Mouse (Mus musculus): ENCODE measurements around the gene Acp4. TPM values are rescaled to one million over a fixed set of nuclear protein-coding genes. Genes with fewer than 3 reads are reported as not detected.
A peak's percentile ranks its signal among the peaks of the same experiment; 100 is the strongest.

The Acp4 gene
- polyA plus RNA-seq, 1 experiment from 2014 or later = not detected

DNA sequence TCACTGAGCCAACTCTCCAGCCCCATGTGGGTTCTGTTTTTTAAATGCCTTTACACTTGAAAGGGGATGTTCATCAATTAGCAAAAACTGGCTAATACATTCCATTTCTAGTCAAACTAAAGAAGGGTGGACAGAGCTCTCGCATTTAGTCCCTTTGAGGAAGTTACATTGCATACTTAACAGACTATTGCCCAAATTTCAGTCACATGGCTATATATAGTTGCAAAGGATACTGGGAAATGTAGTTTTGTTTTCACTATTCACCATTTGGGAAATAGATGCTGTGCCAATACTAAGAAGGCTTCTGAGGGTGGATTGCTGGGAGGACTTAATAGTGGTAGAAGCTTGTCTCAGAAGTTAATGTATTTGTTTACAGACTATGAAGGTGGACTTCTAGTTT is 23.8 kb upstream of the Acp4 start:
- ATAC-seq (ENCODE audit: borderline replicate concordance, extremely low read depth, low FRiP score, low TSS enrichment) = no peak
- H3K27ac ChIP-seq = no peak overlapping the region
- H3K36me3 ChIP-seq = no peaks in the 10 kb centered on the region
- H3K4me1 ChIP-seq = no peaks in the 10 kb centered on the region
- no peak overlapping the region for H3K4me2 ChIP-seq
- WGBS = 47% methylated on average over 1 of the region's 1 CpGs
- no peaks in the 10 kb centered on the region for H3K27me3 ChIP-seq
- no peaks in the 10 kb centered on the region for H3K9me3 ChIP-seq
- H3K9ac ChIP-seq = no peak overlapping the region
- no peak overlapping the region for H3K4me3 ChIP-seq

DNA sequence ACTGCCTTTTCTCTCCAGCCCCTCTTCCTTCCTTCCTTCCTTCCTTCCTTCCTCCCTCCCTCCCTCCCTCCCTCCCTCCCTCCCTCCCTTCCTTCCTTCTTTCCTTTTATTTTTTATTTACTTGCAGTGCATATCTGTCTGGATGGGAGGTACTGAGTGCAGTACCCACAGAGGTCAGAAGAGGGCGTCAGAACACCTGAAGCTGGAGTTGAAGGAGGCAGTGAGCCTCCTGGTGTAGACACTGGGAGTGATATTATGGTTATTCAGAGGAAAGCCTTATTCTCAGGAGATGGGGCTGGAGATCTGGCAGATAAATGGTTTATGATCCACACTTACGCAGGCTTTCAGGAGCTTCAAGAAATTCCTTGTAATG is 20.1 kb upstream of the Acp4 start:
- H3K4me3 ChIP-seq = no peak overlapping the region
- no peak overlapping the region for H3K9ac ChIP-seq
- ATAC-seq (ENCODE audit: borderline replicate concordance, extremely low read depth, low FRiP score, low TSS enrichment) = no peak
- no peak overlapping the region for H3K27ac ChIP-seq
- no peaks in the 10 kb centered on the region for H3K36me3 ChIP-seq
- no peak overlapping the region for H3K4me2 ChIP-seq
- H3K27me3 ChIP-seq = peaks cover 18% of the 10 kb centered on the region
- no peaks in the 10 kb centered on the region for H3K4me1 ChIP-seq
- H3K9me3 ChIP-seq = no peaks in the 10 kb centered on the region
- WGBS = 45% methylated on average over 2 of the region's 2 CpGs

DNA sequence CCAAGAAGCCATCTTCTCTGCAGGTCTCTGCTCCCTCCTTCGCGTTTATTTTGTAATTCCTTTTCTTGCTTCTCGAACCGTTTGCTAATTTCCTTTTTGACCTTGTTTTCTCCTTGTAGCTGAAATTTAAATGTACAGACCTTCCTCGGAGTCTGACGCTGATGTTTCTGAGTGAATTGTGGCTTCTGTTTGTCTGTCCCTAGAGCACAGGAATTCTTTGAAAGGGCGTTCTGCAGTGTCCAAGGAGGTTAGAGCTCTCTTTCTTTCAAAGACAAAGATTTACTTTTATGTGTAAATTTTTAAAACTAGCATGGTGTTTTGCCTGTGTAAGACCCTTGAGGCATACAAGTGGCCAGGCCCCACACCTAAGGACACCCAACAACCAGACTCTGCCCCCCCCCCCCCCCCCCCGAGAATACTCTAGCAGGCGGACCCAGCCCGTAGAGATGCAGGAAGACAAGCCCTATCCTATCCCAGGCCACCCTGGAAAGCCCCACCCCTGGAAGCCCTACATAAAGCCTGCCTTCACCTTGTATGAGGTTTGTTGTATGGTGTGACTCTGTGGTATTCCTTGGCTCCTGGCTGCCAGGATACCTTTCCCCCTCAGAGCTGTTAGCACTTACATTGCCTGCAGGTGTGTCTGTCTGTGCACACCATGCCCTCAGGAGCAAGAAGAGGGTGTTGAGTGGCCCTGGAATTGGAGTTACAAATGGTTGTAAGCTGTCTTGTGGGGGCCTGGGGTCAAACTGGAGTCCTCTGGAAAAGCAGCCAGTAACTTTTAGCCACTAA is 19.5 kb upstream of the Acp4 start:
- Histone ChIP-seq H3K27ac (no peak overlapping the region), H3K4me2 (no peak overlapping the region), H3K36me3 (no peaks in the 10 kb centered on the region), H3K9ac (no peak overlapping the region), H3K4me1 (no peaks in the 10 kb centered on the region), H3K9me3 (no peaks in the 10 kb centered on the region), H3K4me3 (no peak overlapping the region), H3K27me3 (peaks cover 18% of the 10 kb centered on the region)
- whole genome bisulfite sequencing = 63% methylated on average over 8 of the region's 10 CpGs
- no peak for ATAC-seq (ENCODE audit: borderline replicate concordance, extremely low read depth, low FRiP score, low TSS enrichment)

DNA sequence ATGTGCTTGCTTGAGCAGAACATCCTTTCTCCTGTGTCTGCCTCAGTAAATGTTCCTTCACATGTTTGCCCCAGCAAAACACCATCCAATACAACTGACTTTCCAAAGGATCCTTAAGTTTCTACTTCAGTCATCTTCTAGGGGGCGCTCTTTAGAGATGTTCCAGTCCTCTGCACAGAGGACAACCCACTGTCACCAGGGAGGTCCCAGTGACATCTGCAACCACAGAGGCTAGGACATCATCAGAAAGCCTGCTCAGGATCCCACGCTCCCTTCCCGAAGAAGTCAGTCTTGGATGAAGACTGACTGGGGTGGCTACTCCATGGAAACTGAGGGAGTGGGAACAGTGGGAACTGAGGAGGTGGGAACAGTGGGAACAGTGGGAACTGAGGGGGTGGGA is 18.4 kb upstream of the Acp4 start:
- no peaks in the 10 kb centered on the region for H3K4me1 ChIP-seq
- no peak overlapping the region for H3K4me3 ChIP-seq
- no peak overlapping the region for H3K4me2 ChIP-seq
- 61% methylated on average over 3 of the region's 3 CpGs for WGBS
- H3K27me3 ChIP-seq = peaks cover 18% of the 10 kb centered on the region
- no peak overlapping the region for H3K27ac ChIP-seq
- ATAC-seq (ENCODE audit: borderline replicate concordance, extremely low read depth, low FRiP score, low TSS enrichment) = no peak
- no peak overlapping the region for H3K9ac ChIP-seq
- no peaks in the 10 kb centered on the region for H3K36me3 ChIP-seq
- H3K9me3 ChIP-seq = no peaks in the 10 kb centered on the region

DNA sequence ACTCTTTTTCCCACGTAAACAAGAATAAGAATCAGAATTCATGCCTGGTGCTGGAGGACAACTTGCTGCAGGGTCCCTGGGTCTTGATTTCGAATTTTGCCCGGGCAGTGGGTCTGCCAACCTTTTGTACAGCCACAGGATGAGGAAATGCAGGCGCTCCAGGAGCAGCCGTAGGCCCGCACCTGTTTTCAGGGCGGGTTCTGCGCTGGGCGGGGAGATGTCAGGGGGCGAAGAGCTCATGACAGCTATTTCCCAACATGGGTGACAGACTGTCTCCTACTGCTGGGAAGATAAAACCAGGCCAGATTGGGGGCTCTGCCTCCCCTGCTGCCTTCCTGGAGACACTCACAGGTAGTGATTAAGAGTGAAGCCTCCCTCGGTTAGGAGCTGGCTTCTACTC is 16.9 kb upstream of the Acp4 start:
- no peaks in the 10 kb centered on the region for H3K4me1 ChIP-seq
- H3K27me3 ChIP-seq = peaks cover 18% of the 10 kb centered on the region
- no peak overlapping the region for H3K4me3 ChIP-seq
- 26% methylated on average over 11 of the region's 11 CpGs for WGBS
- H3K27ac ChIP-seq = no peak overlapping the region
- ATAC-seq (ENCODE audit: borderline replicate concordance, extremely low read depth, low FRiP score, low TSS enrichment) = no peak
- H3K36me3 ChIP-seq = no peaks in the 10 kb centered on the region
- no peak overlapping the region for H3K4me2 ChIP-seq
- no peak overlapping the region for H3K9ac ChIP-seq
- no peaks in the 10 kb centered on the region for H3K9me3 ChIP-seq

DNA sequence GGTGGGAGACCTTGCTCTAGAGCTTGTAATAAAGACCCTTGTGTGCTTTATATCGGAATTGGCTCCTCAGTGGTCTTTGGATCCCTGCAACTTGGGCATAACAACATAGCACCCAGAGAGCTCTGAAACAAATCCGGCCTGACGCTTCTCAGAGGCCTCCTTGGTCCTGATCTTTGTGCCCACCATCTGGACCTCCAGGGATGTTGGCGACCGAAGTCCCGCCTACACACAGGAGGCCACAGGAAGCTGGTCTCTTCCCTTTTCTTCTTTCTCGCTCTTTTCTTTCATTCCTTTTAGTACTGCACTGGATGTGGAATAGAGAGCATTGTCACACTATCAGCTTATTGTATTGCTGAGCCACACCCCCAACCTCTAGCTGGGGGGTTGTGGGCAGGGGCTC is 16.3 kb upstream of the Acp4 start:
- 74% methylated on average over 7 of the region's 7 CpGs for WGBS
- Histone ChIP-seq H3K9ac (no peak overlapping the region), H3K4me1 (no peaks in the 10 kb centered on the region), H3K4me3 (no peak overlapping the region), H3K9me3 (no peaks in the 10 kb centered on the region), H3K27ac (no peak overlapping the region), H3K36me3 (no peaks in the 10 kb centered on the region), H3K27me3 (peaks cover 20% of the 10 kb centered on the region), H3K4me2 (no peak overlapping the region)
- ATAC-seq (ENCODE audit: borderline replicate concordance, extremely low read depth, low FRiP score, low TSS enrichment) = no peak

DNA sequence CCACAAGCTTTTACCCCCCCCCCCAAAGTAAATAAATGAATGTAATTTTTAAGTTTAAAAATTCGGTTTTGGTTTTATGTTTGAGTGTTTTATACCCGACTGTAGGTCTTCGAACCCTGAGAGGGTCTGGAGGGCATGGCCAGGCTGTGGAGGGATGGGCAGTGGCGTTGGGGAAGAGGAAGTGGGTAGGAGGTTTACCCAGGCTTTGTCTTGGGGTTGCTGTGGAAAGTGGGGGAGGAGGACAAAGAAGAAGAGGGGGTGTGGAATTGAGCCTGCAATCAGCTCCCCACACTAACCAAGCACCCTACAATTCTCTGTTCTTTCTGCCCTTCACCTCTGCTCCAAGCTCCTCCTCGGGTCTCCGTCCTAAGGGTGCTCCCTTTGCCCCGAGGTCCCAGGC is 15.4 kb upstream of the Acp4 start:
- Histone ChIP-seq H3K27ac (no peak overlapping the region), H3K27me3 (peaks cover 21% of the 10 kb centered on the region), H3K4me2 (no peak overlapping the region), H3K36me3 (no peaks in the 10 kb centered on the region), H3K4me1 (no peaks in the 10 kb centered on the region), H3K9ac (no peak overlapping the region), H3K4me3 (no peak overlapping the region), H3K9me3 (no peaks in the 10 kb centered on the region)
- 76% methylated on average over 7 of the region's 7 CpGs for WGBS
- no peak for ATAC-seq (ENCODE audit: borderline replicate concordance, extremely low read depth, low FRiP score, low TSS enrichment)

DNA sequence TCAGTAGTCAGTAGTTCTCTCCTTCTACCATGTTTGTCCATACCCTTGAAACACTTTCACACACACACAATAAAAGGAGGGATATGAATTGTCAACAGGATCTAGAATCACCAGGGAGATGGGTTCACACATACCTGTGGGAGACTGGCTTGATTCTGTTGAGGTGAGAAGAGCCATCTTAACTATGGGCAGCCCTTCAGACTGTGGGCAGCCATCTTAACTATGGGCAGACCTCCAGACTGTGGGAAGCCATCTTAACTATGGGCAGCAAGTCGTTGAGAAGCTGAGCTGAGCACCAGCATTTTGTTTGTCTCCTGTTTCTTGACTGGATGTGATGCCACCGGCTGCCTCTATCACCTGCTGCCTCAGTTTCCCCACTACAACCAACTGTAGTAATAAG is 14.1 kb upstream of the Acp4 start:
- 68% methylated on average over 2 of the region's 2 CpGs for WGBS
- peaks cover 21% of the 10 kb centered on the region for H3K27me3 ChIP-seq

DNA sequence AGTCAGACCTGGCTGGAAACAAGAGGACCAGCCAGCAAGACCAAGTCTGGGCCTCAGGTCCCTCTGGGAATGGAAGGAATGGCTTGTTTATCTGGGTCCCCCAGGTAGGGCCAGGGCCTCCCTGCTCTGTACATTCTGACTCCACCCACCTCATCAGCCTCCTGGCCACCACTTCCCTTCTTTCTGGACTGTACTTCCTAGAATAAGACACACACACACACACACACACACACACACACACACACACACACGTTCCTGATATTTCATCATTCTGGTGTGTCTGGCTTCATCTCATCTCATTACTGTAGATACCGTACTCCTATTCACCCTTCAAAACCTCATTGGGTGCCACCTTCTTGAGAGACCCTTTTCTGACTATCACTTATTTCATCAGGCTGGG is 12.2 kb upstream of the Acp4 start:
- Histone ChIP-seq H3K4me3 (no peak overlapping the region), H3K9me3 (no peaks in the 10 kb centered on the region), H3K36me3 (no peaks in the 10 kb centered on the region), H3K4me2 (no peak overlapping the region), H3K9ac (no peak overlapping the region), H3K27me3 (peaks cover 18% of the 10 kb centered on the region), H3K4me1 (no peaks in the 10 kb centered on the region), H3K27ac (no peak overlapping the region)
- 77% methylated on average over 2 of the region's 2 CpGs for WGBS
- no peak for ATAC-seq (ENCODE audit: borderline replicate concordance, extremely low read depth, low FRiP score, low TSS enrichment)

More for the DNA sequence above, 14.1 kb upstream of the Acp4 start:
- no peaks in the 10 kb centered on the region for H3K4me1 ChIP-seq
- no peak overlapping the region for H3K9ac ChIP-seq
- ATAC-seq (ENCODE audit: borderline replicate concordance, extremely low read depth, low FRiP score, low TSS enrichment) = no peak
- H3K36me3 ChIP-seq = no peaks in the 10 kb centered on the region
- no peak overlapping the region for H3K4me2 ChIP-seq
- no peaks in the 10 kb centered on the region for H3K9me3 ChIP-seq
- no peak overlapping the region for H3K4me3 ChIP-seq
- no peak overlapping the region for H3K27ac ChIP-seq

DNA sequence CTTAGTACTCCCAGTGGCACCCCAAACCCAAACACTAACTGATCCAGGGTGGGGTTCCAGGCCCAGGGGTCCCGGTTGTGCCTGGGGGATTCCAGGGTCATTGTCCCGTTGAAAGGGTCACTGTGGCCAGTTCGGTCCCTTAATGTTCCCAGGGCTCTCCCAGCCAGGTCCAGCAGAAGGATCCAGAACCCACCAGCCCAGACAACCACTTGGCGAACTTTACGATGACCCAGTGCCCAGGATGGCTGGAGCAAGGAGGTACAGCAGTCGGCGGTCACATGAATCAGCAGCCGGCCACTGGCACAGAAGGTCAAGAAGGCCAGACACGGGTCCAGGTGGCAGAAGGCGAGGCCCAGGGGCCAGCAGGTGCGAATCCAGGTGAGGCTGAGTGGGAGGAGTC is 10.9 kb upstream of the Acp4 start:
- H3K27me3 ChIP-seq = peaks cover 20% of the 10 kb centered on the region
- H3K36me3 ChIP-seq = no peaks in the 10 kb centered on the region
- H3K9ac ChIP-seq = no peak overlapping the region
- no peak for ATAC-seq (ENCODE audit: borderline replicate concordance, extremely low read depth, low FRiP score, low TSS enrichment)
- no peak overlapping the region for H3K4me3 ChIP-seq
- WGBS = 81% methylated on average over 11 of the region's 11 CpGs
- no peaks in the 10 kb centered on the region for H3K9me3 ChIP-seq
- H3K27ac ChIP-seq = no peak overlapping the region
- H3K4me1 ChIP-seq = peaks cover 2% of the 10 kb centered on the region; the same call in 1 of the 2 replicates
- no peak overlapping the region for H3K4me2 ChIP-seq

DNA sequence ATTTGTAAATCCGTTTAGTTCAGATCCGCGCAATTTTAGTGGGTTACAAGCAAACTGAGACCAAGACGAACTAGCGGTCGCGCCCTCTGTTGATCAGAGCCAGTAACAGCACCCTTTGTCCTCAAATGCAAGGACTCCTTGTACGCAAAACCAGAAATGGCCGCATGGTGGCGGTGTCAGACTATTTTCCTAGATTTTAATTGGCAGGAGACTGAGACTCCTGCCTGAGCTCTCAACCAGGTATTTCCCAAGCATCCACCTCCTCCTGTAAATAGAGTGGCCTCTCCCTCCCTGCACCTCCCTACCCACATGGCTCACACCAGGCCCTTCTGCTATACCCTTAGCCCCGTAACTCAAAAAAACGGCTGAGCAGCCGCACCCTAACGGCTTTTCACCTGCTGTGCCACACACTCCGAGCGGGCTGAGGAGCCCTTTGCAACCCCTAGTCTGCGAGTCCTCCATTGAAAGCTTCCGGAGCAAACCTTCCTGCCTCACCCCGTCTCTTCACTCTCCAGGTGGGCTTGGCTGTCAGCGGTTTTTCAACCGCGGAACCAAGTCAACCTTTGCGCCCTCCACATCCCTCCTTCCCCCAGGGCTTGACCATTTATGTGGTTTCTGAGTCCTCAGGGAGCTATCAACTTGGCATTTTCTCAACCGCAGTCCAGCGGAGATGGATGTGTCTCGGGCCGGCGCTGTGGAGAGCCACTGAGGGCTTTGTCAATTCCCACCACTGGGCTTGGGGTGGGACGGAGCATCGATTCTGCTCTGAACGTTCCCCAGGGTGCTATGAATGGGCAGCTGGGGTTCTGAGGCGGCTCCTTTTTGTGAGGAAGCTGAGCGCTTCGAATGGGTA is 5.8 kb upstream of the Acp4 start:
- Histone ChIP-seq H3K27me3 (peaks cover 26% of the 10 kb centered on the region), H3K4me3 (0 out of 2 replicates have a peak overlapping the region, but pooled peaks have one; percentile 10), H3K36me3 (no peaks in the 10 kb centered on the region), H3K9me3 (no peaks in the 10 kb centered on the region), H3K27ac (no peak overlapping the region), H3K9ac (no peak overlapping the region), H3K4me1 (peaks cover 5% of the 10 kb centered on the region; the same call in 1 of the 2 replicates), H3K4me2 (peak overlapping the region; percentile 48)
- WGBS = 4% methylated on average over 34 of the region's 34 CpGs
- peak; percentile 60 for ATAC-seq (ENCODE audit: borderline replicate concordance, extremely low read depth, low FRiP score, low TSS enrichment)

DNA sequence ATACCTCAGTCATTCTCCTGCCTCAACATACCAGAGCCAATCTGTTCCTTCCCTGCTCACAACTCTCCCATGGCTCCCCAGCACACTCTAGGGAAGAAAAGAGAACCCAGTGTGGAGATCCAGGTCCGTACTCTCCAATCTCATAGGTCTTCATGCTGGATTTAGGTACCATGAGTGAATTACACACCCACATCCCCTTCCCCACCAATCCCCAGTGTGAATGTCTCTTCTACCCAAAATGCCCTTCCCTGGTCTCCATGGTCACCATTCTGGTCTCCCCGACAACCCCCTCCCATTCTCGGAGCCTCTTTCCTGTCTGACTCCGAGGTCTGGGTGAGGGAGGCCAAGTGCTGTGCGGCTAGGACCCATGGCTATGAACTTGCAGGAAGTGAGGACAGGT is 4.0 kb upstream of the Acp4 start, which contains the start of gene Gm15517:
Gene Gm15517 (plus strand): TSS at position 301 of the 400 bp plus-strand sequence.
- H3K36me3 ChIP-seq = no peaks in the 10 kb centered on the region
- H3K4me1 ChIP-seq = peaks cover 5% of the 10 kb centered on the region; the same call in 1 of the 2 replicates
- H3K9me3 ChIP-seq = no peaks in the 10 kb centered on the region
- H3K27me3 ChIP-seq = peaks cover 26% of the 10 kb centered on the region
- no peak within 1 kb of the TSS for H3K9ac ChIP-seq
- H3K4me3 ChIP-seq = no peak within 1 kb of the TSS
- no peak for ATAC-seq (ENCODE audit: borderline replicate concordance, extremely low read depth, low FRiP score, low TSS enrichment)
- 40% methylated on average over 5 of the region's 5 CpGs for WGBS
- no peak within 1 kb of the TSS for H3K4me2 ChIP-seq
- no peak within 1 kb of the TSS for H3K27ac ChIP-seq

Data from lung, embryonic 15.5 days (tissue).